Mouse (Mus musculus): ENCODE results near the gene Tnnt3.

DNA sequence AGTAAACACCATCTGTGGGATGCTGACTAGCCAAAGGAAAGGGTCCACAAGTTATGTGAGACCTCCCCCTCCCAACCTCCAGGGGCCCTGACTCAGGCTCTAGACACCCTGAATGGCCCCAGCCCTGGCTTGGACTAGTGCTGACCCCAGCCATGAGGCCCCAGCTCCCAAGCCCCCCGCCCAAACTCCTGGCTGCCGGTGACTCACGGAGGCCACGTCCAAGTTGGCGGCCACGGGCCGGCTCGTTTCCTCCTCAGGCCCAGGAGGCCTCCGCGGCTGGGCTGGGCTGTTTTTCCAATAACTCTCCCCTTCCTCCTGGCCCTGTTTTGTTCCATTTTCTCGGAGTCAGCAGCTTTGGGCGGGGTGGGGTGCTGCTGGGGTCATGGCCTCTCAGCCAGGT lies 13.9 kb upstream of the Tnnt3 start:
- TF ChIP-seq CTCF (IDR thresholded peaks at IDR 0.05) (no peak), POLR2A (IDR thresholded peaks at IDR 0.05; ENCODE audit: insufficient read depth, low read depth, low read length) (no peak), EP300 (IDR thresholded peaks at IDR 0.05; ENCODE audit: insufficient read depth, low read depth, low read length) (no peak)
